Mouse (Mus musculus): ENCODE data around the gene Defb15.
"Not testable (repeated sequence)": the region's sequence is repeated elsewhere in the genome, so short reads cannot be mapped to it uniquely, and the experiment has no call there.

The Defb15 gene

DNA sequence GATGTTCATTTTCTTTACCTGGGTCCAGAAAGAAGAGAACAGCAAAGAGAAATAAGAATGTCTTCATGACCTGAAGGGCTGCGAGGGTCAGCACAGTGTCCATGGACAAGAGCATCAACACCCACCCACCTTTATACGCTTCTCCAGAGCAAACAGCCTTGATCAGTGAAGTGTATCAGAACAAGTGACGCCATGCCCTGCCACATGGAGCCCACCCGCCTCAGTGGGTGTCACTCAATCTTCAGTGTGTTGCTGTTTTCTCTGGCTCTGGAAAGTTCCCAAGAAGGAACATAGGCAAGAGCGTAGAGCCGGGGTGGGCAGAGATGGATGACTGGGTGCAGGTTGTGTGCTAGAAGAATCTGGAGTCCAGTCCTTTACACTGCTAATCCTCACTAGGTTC, at the start of gene Defb15:
Gene Defb15, minus strand, starts transcription at position 101 of the 400 bp plus-strand sequence.
- DNase-seq (ENCODE audit: low read depth, low spot score) = no peak

DNA sequence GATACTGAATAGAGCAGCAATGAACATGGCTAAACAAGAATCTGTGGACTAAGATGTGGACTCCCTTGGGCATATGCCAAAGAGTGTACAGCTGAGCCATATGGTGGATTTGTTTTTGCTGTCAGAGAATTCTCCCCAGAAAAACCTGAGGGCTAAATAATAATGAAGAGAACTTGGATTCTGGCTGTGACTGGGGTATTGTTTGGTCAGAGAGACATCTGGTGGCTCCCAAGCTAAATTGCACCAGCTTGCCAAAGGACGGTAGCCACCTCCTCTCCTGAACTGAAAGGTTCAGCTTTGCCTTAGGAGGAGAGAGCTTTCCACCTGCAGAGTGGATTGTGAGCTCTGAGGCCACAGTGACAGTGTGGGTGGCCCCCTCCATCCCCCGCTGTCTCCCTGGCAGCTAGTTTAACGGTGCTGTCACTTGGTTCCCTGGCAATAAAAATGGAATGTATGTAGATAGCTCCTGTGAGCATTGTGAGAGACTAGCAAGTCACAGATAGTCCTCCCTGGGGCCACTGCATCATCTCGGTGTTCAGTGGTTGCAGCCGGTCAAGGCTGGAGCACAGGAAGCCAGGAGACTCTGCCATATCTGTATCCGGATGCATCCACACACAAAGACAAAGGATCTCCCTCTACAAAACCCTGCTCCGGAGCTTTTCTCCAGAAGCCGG, 49.3 kb upstream of the Defb15 start:
- peak; percentile 13 for DNase-seq (ENCODE audit: low read depth, low spot score)

DNA sequence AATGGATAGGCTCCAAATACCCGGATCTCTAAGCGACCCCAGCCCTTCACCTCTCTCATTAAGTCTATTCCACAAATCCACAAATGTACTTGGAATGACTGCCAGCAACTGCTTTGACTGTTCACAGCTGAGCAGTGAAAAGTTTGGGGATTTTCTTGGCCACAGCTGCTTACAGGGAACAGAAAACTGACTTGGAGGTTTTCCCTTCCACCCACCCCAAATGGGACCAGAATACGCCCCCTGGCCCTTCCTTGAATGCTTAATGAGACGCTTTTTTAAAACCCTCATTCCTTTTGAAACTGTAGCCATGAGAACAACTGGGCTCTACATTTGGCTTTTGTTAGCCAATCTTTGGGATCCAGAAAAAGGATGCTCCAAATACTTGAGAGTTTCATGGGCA, 45.7 kb upstream of the Defb15 start:
- no peak for DNase-seq (ENCODE audit: low read depth, low spot score)

DNA sequence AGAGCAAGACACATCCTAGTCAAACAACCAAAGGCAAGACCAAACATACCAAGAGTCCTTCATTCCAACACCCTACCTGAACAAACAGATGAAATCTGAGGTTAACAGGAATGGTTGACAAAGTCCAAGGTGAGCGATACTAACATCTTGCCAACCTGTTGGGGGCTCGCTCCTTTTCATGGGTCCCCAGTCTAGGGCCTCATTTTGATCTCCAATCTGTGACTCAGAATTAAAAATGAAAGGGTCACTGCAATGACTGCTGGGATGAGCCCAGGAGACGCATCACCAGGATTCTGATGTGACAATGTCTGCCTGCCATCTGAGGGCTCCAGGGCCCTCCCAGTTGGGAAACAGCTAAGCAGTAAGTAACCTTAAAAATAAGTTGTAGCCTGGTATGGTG, 37.0 kb upstream of the Defb15 start, which contains the start of gene Ccdc70:
Gene Ccdc70, plus strand, starts transcription at position 301 of the 400 bp plus-strand sequence.
- no peak for DNase-seq (ENCODE audit: low read depth, low spot score)

DNA sequence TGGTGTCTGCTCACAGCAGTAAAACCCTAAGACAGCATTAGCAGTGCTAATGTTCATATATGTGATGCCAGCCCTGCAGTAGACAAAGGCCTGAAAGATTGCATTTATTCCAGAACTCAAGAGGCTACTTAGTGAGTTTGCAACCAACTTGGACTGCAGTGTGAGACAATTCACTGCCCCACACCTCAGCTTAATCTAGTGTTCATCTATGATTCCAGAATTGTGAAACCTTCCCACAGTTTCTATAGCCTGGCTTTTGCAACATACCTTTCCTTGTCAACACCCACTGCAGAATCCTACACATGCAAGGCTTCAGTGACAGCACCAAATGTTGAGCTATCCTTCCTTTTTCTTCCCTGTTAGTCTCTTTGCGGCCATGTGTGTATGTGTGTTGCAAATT, 34.1 kb upstream of the Defb15 start:
- DNase-seq (ENCODE audit: low read depth, low spot score) = no peak

DNA sequence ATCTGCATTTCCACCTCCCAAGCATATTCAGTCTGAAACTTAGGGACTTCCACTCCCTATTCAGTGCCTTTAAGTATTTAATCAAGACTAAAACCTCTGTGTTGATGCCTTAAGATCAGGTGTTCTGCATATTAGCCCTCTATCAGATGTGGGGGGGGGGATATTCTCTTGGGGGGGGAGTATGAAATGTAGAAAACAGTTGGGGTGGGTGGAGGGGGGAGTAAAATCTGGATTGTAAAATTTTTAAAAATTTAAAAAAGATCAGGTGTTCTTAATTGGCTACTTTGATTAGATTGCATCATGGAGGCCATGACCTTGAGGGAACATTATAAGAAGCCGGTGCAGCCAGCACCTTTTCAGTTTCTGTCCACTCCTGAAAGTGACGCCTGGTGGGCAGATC, 25.9 kb upstream of the Defb15 start, which contains the start of gene Fam90a1a:
Gene Fam90a1a, plus strand, starts transcription at position 301 of the 400 bp plus-strand sequence.
- no peak for DNase-seq (ENCODE audit: low read depth, low spot score)

DNA sequence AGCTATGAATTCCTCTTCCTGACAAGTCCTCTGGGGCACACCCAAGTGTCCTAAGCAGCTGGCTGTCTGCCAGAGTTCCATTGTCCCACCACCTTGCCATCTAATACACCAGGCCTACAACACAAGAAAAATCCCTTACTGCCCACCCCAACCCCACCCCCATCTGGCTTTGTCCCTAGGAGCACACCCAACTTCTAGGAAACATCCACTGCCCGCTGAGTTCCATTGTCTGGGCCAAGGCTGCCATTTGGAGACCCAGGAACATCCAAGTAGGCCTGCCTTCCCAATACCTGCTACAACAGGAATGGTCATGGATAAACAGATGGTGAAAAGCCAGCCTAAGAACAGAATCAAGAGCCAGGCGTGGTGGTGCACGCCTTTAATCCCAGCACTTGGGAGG, 23.8 kb upstream of the Defb15 start:
- no peak for DNase-seq (ENCODE audit: low read depth, low spot score)

DNA sequence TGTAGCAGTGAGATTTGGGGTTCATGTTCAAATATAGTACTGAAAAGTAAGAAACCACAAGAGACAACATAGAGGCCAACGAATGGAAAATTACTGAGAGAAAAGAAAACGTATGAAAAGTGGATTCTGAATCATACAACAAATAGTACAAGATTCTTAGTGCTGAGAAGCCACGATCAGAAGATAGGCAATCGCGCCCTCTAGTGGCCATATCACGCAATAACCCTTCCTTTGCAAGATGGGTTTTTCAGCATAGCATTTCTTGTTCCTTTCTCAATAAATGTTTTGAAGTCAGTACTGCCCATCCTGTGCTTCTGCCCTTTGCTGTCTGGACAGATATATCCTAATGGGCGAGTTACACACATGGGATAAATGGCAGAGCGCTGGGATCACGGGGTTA, 22.8 kb upstream of the Defb15 start:
- DNase-seq (ENCODE audit: low read depth, low spot score) = peak; percentile 51

DNA sequence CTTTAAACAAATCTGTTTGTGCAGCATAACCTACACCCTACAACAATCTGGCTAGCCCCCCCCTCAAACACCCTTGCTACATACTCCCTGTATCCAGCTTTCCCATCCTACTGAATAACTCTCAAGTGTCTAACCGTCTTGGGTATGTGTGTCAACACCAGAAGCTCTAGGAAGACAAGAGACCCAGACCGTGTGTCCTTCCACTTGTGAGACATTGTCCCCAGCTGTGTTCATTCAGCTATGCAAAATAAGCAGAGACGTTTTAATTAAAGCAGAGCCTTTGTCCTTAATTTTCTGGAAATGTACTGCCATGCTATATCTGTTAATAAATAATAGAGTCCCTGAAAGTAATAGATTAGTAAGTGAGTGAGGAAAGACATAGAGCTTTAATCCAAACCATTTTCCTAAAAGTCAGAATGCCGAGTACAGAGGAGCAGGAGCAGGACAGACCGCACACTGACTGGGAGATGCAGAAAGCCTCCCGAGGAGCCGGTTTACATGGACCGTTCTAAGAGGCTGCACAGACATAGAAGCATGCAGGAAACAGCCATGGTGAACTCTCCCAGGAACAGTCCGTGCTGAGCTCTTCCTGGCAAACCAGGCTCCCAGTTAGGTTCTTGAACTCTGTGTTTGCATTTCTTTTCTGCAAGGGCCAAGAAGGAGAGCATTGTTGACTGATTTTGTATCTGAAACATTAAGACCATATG, 15.0 kb upstream of the Defb15 start:
- no peak for DNase-seq (ENCODE audit: low read depth, low spot score)

DNA sequence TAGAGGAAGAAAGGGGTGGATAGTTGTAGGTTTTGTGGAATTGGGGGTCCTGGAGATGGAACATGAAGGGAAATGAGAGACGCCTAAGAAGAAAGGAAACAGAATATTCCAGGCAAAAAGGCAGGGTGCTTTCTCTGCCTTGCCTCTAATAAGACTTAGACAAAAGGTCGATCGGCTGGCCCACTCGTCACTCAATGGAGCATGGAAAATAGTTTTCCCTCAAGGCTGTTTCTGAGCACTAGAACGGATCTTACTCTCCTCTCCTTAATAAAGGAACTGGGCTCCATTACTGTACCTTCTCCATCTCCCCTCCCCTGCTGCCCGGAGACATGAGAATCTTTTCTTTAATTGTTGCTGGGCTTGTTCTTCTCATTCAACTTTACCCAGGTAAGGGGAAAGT, 14.0 kb upstream of the Defb15 start, which contains the start of gene Defb13:
Gene Defb13, plus strand, starts transcription at position 301 of the 400 bp plus-strand sequence.
- no peak for DNase-seq (ENCODE audit: low read depth, low spot score)

DNA sequence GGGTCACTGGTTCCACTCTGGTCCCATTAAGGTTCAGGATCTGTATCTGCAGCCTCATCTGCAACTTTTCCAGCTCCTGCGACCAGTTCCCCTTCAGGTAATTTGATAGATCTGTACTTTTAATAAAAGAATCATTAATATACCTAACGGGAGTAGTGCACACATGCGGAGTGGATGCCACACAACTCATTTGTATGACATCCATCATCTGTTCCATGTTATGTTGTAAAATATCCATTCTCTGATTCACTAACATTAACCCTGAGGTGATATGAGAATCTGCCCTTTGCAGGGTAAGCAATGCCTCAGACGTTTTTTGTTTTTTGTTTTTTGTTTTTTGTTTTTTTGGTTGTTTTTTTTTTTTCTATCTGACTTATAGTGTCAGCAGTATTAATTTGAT, 5.5 kb upstream of the Defb15 start, which contains the start of gene Defb35:
Gene Defb35, plus strand, starts transcription at position 301 of the 400 bp plus-strand sequence.
- not testable (repeated sequence) for DNase-seq (ENCODE audit: low read depth, low spot score)

DNA sequence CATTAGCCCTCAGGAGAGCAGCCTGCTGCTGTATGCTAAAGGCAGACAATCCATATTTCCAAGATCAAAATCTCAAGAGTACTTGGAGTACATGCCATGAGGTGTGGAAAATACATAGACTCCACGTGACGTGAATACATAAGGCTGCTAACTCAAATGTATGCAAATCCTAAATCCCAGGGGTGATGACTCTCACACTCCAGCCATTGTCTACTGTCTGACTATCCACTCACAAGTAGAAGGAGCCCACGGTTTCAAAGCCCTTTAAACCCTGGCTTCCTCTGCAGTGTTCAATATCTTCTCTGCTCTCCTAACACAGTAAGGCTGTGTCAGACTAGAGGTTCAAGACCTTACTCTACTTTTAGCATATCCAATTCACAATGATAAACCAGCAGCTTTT, 1.8 kb downstream of the Defb15 start:
- not testable (repeated sequence) for DNase-seq (ENCODE audit: low read depth, low spot score)

DNA sequence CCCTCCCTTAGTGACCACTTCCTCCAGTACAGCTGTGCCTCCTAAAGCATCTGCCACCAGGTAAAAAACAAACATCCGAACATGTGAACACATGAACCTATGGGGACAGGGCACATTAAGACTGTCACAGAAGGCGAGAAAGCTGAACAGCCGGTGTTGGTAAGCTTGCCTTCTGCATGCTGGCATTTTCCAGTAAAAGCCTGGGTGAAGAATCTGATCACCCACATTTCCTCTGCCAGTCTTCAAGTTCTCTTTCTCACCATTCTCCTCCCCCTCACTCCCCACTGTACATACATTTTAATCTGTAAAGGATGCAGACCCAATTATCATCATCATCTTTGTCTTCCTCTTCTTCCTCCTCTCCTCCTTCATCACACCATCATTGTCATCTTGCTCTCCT, 16.9 kb downstream of the Defb15 start:
- no peak for DNase-seq (ENCODE audit: low read depth, low spot score)

DNA sequence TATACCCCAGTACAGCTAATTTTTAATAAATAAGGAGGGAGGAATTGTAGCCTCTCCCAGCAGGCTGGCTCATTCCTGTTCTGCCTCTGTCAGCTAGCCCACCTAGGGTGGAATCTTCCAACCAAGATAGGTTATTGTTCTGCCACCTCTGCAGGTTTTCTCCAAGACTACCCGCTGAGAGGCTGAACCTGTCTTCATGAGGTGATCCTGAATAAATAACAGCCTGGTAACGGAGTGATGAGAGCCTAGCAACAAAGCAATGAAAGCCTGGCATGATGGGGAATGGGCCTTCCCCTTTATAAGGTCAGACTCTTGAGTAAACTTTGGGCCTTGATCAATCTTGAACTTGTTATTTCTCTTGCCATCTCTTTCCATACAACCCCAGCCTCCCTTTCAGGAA, 20.0 kb downstream of the Defb15 start:
- DNase-seq (ENCODE audit: low read depth, low spot score) = no peak

DNA sequence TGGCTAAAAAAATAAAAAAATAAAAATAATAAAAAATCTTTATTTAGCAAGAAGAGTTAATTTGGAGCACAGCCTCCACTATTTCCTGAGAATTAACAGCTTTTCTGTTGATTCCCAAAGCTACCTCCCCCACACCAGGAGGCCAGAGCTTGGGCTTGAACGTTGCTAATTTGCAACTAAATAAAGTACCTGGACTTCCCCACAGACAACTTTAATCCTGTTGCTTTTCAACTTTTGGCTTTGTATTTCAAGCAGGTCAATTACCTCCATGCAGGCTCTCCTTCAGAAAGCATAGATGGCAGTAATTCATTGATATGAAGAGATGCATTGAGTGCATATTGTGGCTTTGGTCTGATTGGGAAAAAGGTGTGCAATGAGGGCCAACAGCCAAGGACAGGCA, 20.6 kb downstream of the Defb15 start:
- DNase-seq (ENCODE audit: low read depth, low spot score) = no peak

DNA sequence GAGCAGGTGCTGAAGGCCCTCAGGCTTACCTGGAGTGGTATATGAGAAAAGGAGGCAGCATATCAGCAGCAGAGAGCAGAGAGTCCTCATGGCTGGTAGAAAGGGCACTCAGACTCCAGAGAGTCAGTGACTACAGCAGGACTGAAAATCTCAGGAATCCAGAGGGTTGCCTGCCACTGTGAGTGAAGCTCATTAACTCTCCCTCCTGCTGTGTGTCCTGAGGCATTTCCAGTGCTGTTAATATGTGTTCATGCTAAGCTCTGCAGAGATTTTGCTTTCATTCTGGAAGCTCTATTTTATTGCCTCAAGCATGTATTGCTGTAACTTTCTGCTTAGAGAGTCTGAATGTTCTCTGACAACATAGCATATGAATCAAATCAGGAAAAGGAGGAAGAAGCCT, 26.2 kb downstream of the Defb15 start, which contains the start of gene Defb11:
Gene Defb11, minus strand, starts transcription at position 123 of the 400 bp plus-strand sequence.
- DNase-seq (ENCODE audit: low read depth, low spot score) = not testable (repeated sequence)

DNA sequence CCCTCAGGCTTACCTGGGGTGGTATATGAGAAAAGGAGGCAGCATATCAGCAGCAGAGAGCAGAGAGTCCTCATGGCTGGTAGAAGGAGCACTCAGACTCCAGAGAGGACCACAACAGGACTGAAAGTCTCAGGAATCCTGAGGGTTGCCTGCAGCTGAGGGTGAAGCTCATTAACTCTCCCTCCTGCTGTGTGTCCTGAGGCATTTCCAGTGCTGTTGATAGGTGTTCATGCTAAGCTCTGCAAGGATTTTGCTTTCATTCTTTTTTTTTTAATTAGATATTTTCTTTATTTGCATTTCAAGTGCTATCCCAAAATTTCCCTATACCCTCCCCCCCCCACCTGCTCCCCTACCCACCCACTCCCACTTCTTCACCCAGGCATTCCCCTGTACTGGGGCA, 47.2 kb downstream of the Defb15 start, which contains the start of gene Defb9:
Gene Defb9, minus strand, starts transcription at position 101 of the 400 bp plus-strand sequence.
- not testable (repeated sequence) for DNase-seq (ENCODE audit: low read depth, low spot score)

Measured in A20 (cell line).